Mouse (Mus musculus) T-cell, adult 66 days (primary cell): Measurements from ENCODE around the gene Hipk2. TPM values are rescaled to one million over a fixed set of nuclear protein-coding genes. Genes with fewer than 3 reads are reported as not detected.

Experiments used
- total RNA-seq, 2 experiments: library from RNA; stranded (reverse); gene quantifications; 3 replicates in 1 of 2; 4 replicates in 1 of 2; pipeline ENCODE4 v1.2.4; 2023

Gene Hipk2
- 10 to 100 TPM; 23.5 to 31.1 TPM for total RNA-seq

GRCm38 (mm10) chr6:38876071-38876911 lies at the start of gene Hipk2:
TSS of gene Hipk2 (minus strand) at chr6:38876165.

DNA sequence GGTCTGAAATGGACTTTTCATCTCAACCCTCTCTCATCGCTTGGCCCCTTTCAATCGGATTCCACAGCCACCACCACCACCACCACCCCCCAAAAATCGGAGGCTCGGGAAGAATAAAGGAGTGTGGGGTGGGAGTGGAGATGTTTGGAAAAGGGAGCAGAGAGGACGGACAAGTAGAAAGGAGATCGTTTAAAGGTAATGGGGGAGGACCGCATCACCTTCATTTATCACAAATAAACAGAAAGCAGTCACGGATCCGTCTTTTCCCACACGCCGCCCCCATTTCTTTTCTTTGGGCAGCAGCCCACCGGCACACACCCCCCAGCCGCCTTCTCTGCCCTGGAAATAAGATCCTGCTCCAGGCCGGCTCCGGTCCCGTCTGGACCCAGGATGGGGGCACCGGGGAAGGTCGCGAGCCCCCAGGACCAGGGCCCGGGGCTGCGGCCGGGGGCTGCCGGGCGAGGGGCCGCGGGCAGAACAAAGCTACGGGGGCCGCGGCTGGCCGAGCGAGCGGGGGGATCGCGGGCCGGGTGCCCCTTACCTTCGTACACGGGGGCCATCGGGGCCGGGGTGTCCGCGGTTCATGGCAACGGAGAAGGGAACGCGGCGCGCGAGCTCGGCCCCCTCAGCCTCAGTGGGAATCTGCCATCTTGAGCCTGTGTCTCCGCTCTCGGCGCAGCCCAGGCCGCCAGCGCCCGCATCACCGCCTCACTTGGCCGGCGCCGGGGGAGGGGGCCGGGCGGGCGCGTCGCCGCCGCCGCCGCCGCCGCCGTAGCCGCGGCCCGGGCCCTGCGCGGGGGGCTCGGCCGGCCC lies 501 bp downstream of the Hipk2 start, which contains the start of gene Tbxas1:
TSS of gene Tbxas1 (plus strand) at position 147 of the 813 bp plus-strand sequence.

GRCm38 (mm10) chr6:38662714-38663615 lies 213.0 kb downstream of the Hipk2 start, which contains the start of gene Clec2l:
TSS of gene Clec2l (plus strand) at chr6:38663069.

Other genes with a start within 250 kb of the Hipk2 start
- not detected for gene Klrg2, start 238.9 kb downstream of the Hipk2 start, total RNA-seq
- gene Clec2l, start 213.1 kb downstream of the Hipk2 start, total RNA-seq = not detected
- under 1 TPM; 0.59 to 0.84 TPM for gene Tbxas1, start 761 bp downstream of the Hipk2 start, total RNA-seq
- gene Parp12, start 242.2 kb upstream of the Hipk2 start, total RNA-seq = 1 to 10 TPM; 3.9 to 7.2 TPM